Mouse (Mus musculus): ENCODE measurements around the gene Gnaz.

GRCm38 (mm10) chr10:75004067-75004466 is 37.1 kb downstream of the Gnaz start:
- TF ChIP-seq EP300 (IDR thresholded peaks at IDR 0.05; ENCODE audit: low read depth) (no peak), CTCF (IDR thresholded peaks at IDR 0.05; ENCODE audit: low read depth) (no peak)
